Mouse (Mus musculus) heart, postnatal 0 days (tissue): ENCODE measurements around the gene Eif5.

ENCODE experiments used
- CTCF ChIP-seq: IDR thresholded peaks from 2 replicates; pipeline ENCODE4 v1.5.1; 2016; ENCODE audit warnings: antibody characterized with exemption, control low read depth, low read depth
- EP300 ChIP-seq: IDR thresholded peaks from 2 replicates; pipeline ENCODE4 v1.6.1; 2016; ENCODE audit warnings: antibody characterized with exemption, low read depth

DNA sequence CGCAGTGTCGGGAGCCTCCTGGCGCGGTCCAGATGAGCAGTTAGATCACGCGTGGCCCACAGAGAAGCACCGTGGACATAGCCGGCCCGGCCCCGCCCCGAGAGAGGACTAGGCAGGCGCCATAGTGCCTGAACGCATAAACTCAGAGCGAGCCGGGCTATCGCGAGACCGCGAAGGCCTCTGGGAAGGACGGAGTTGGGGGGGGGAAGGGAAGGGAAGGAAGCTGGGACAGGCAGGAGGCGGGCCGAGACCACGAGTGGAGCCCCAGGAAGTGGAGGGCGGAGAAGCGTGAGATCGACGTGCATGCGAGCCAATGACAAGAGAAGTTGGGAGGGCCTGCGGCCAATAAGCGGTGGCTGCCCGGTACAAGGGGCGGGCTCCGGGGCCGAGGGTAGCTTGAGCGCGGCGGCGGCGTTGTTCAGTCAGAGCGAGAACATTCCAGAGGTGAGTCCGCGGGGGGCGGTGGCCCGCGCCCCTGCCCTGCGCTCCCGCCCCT lies at the start of gene Eif5:
- TF ChIP-seq CTCF (no peak), EP300 (peak; percentile 100)
